Mouse (Mus musculus) lung, postnatal 0 days (tissue): ENCODE results near the gene Diras2. TPM values are rescaled to one million over a fixed set of nuclear protein-coding genes. Genes with fewer than 3 reads are reported as not detected.

ENCODE experiments used
- ATAC-seq: fragments of 200-750 bp; cut with Nextera tagmentation; 2 replicates; pipeline ENCODE4 v1.8.0; 2017; ENCODE audit warnings: moderate library complexity
- DNase-seq: peaks from one replicate; pipeline ENCODE4 v3.0.0-alpha.2; 2016; ENCODE audit warnings: low spot score
- H3K27ac ChIP-seq: fragments of 300-500 bp; sonication (generic); 2 replicates; pipeline ENCODE4 v1.5.1; 2014; ENCODE audit warnings: antibody characterized with exemption, mild to moderate bottlenecking, low read length, mixed read lengths
- H3K27me3 ChIP-seq: fragments of 300-500 bp; sonication (generic); replicated peaks from 2 replicates; pipeline ENCODE4 v1.6.1; 2014; ENCODE audit warnings: low read length, mixed read lengths; ENCODE audit not compliant: insufficient read depth
- H3K36me3 ChIP-seq: fragments of 300-500 bp; sonication (generic); 2 replicates; pipeline ENCODE4 v1.6.1; 2014; ENCODE audit warnings: low read length, mixed read lengths; ENCODE audit not compliant: insufficient read depth
- H3K4me1 ChIP-seq: fragments of 300-500 bp; sonication (generic); 2 replicates; pipeline ENCODE4 v1.6.1; 2014; ENCODE audit warnings: antibody characterized with exemption, low read depth, low read length, mixed read lengths; ENCODE audit not compliant: insufficient read depth
- H3K4me2 ChIP-seq: fragments of 300-500 bp; sonication (generic); replicated peaks from 2 replicates; pipeline ENCODE4 v1.6.1; 2014; ENCODE audit warnings: low read depth, mild to moderate bottlenecking, low read length, moderate library complexity, mixed read lengths
- H3K4me3 ChIP-seq: fragments of 300-500 bp; sonication (generic); 2 replicates; pipeline ENCODE4 v1.5.1; 2014; ENCODE audit warnings: low read depth, low read length
- H3K9ac ChIP-seq: fragments of 300-500 bp; sonication (generic); replicated peaks from 2 replicates; pipeline ENCODE4 v1.6.1; 2014; ENCODE audit warnings: low read depth, mild to moderate bottlenecking
- H3K9me3 ChIP-seq: fragments of 300-500 bp; sonication (generic); 2 replicates; pipeline ENCODE4 v1.6.1; 2016; ENCODE audit warnings: low read length, mixed read lengths
- CTCF ChIP-seq: IDR thresholded peaks from 2 replicates; pipeline ENCODE4 v1.5.1; 2016; ENCODE audit warnings: antibody characterized with exemption, mild to moderate bottlenecking
- EP300 ChIP-seq: IDR thresholded peaks from 2 replicates; pipeline ENCODE4 v1.6.1; 2016; ENCODE audit warnings: antibody characterized with exemption, mild to moderate bottlenecking, control low read depth
- WGBS: fragments of 180-500 bp; shearing (Covaris S2); extraction: QIAGEN DNeasy Blood & Tissue Kit; methylation state at CpG from one replicate; pipeline ENCODE4 v1.1.7; 2014; 5-methylcytosine and 5-hydroxymethylcytosine counted together
- polyA plus RNA-seq: library from polyadenylated mRNA; unstranded; fragments of >200 nt; fragmentation: Nextera tagmentation; extraction: Ambion mirVana; gene quantifications from 2 replicates; pipeline ENCODE4 v1.2.1, GENCODE M21; 2015

The Diras2 gene
- polyA plus RNA-seq, 1 experiment from 2014 or later = 0.31 TPM

- no peak for ATAC-seq
- Histone ChIP-seq H3K9ac (no peak overlapping the region), H3K27me3 (no peaks in the 10 kb centered on the region), H3K27ac (no peak overlapping the region), H3K36me3 (no peaks in the 10 kb centered on the region), H3K4me1 (no peaks in the 10 kb centered on the region), H3K9me3 (no peaks in the 10 kb centered on the region), H3K4me3 (no peak overlapping the region), H3K4me2 (no peak overlapping the region)
- 56% methylated on average over 7 of the region's 7 CpGs for WGBS
- DNase-seq = no peak
- no peak for TF ChIP-seq CTCF
- TF ChIP-seq EP300 = no peak
Observed at GRCm38 (mm10) chr13:52566777-52567176, 35.7 kb upstream of the Diras2 start.

- H3K4me3 ChIP-seq = no peak overlapping the region
- H3K27ac ChIP-seq = no peak overlapping the region
- H3K4me2 ChIP-seq = no peak overlapping the region
- TF ChIP-seq EP300 (no peak), CTCF (no peak)
- no peaks in the 10 kb centered on the region for H3K27me3 ChIP-seq
- 85% methylated on average over 9 of the region's 9 CpGs for WGBS
- H3K36me3 ChIP-seq = no peaks in the 10 kb centered on the region
- DNase-seq (no peak), ATAC-seq (no peak)
- H3K9ac ChIP-seq = no peak overlapping the region
- H3K4me1 ChIP-seq = no peaks in the 10 kb centered on the region
- no peaks in the 10 kb centered on the region for H3K9me3 ChIP-seq
Observed at GRCm38 (mm10) chr13:52566188-52566760, 35.2 kb upstream of the Diras2 start.

- DNase-seq = peak; percentile 32
- no peak overlapping the region for H3K27ac ChIP-seq
- no peaks in the 10 kb centered on the region for H3K4me1 ChIP-seq
- no peaks in the 10 kb centered on the region for H3K9me3 ChIP-seq
- H3K4me2 ChIP-seq = no peak overlapping the region
- no peaks in the 10 kb centered on the region for H3K27me3 ChIP-seq
- 86% methylated on average over 18 of the region's 18 CpGs for WGBS
- no peak overlapping the region for H3K9ac ChIP-seq
- no peak overlapping the region for H3K4me3 ChIP-seq
- no peaks in the 10 kb centered on the region for H3K36me3 ChIP-seq
- TF ChIP-seq EP300 (no peak), CTCF (peak; percentile 65)
- no peak for ATAC-seq
Observed at GRCm38 (mm10) chr13:52565103-52565739, 34.1 kb upstream of the Diras2 start.

- no peak overlapping the region for H3K4me3 ChIP-seq
- no peak for TF ChIP-seq CTCF
- TF ChIP-seq EP300 = no peak
- 43% methylated on average over 4 of the region's 4 CpGs for WGBS
- H3K27ac ChIP-seq = no peak overlapping the region
- no peak overlapping the region for H3K4me2 ChIP-seq
- no peaks in the 10 kb centered on the region for H3K4me1 ChIP-seq
- no peak for DNase-seq
- no peak for ATAC-seq
- no peak overlapping the region for H3K9ac ChIP-seq
- H3K9me3 ChIP-seq = no peaks in the 10 kb centered on the region
- no peaks in the 10 kb centered on the region for H3K36me3 ChIP-seq
- H3K27me3 ChIP-seq = no peaks in the 10 kb centered on the region
Observed at GRCm38 (mm10) chr13:52562166-52562571, 31.1 kb upstream of the Diras2 start.

- Histone ChIP-seq H3K4me2 (no peak overlapping the region), H3K27me3 (no peaks in the 10 kb centered on the region), H3K4me1 (no peaks in the 10 kb centered on the region), H3K9me3 (no peaks in the 10 kb centered on the region), H3K27ac (no peak overlapping the region), H3K36me3 (no peaks in the 10 kb centered on the region), H3K9ac (no peak overlapping the region), H3K4me3 (no peak overlapping the region)
- ATAC-seq = no peak
- DNase-seq = no peak
- WGBS = 91% methylated on average over 8 of the region's 8 CpGs
- no peak for TF ChIP-seq EP300
Observed at GRCm38 (mm10) chr13:52561367-52562165, 30.5 kb upstream of the Diras2 start.

GRCm38 (mm10) chr13:52557421-52557820 is 26.3 kb upstream of the Diras2 start:
- H3K9me3 ChIP-seq = no peaks in the 10 kb centered on the region
- ATAC-seq (no peak), DNase-seq (no peak)
- TF ChIP-seq CTCF (no peak), EP300 (no peak)
- no peaks in the 10 kb centered on the region for H3K27me3 ChIP-seq
- no peak overlapping the region for H3K9ac ChIP-seq
- H3K4me2 ChIP-seq = no peak overlapping the region
- 43% methylated on average over 7 of the region's 7 CpGs for WGBS
- H3K36me3 ChIP-seq = no peaks in the 10 kb centered on the region
- H3K4me1 ChIP-seq = no peaks in the 10 kb centered on the region
- H3K27ac ChIP-seq = no peak overlapping the region
- H3K4me3 ChIP-seq = no peak overlapping the region
